Mouse (Mus musculus): ENCODE results near the gene Rnaseh2a.

Gene Rnaseh2a

GRCm38 (mm10) chr8:84969241-84970134, at the start of gene Rnaseh2a, which contains the start of the genes Gm49661 and Prdx2:
TSS of gene Rnaseh2a (minus strand) at chr8:84969767.
TSS of gene Gm49661 (minus strand) at chr8:84969433.
TSS of gene Prdx2 (plus strand) at chr8:84969587.
- DNase-seq = peak; percentile 72

GRCm38 (mm10) chr8:85017209-85017608, 47.6 kb upstream of the Rnaseh2a start:
- no peak for DNase-seq

DNA sequence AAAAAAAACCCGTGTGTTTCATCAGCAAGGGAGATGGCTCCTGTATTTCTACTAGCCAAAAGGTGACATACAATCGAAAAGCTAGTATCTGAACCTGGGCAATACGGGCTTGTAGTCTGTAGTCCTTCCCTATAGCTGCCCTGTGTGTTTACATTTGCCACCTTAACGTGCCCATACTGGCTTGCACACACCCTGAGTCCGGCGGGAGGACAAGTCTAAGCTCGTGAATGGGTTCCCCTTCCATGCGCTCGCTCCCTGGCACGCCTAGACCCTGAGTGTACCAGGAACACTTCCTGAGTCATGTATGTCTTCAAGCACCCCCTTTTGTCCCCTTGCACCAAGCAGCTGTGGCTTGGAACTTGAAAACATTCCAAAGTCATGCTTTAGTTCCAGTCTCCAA, 47.2 kb upstream of the Rnaseh2a start:
- no peak for DNase-seq

- no peak for DNase-seq
Observed at GRCm38 (mm10) chr8:85014431-85014830, 44.9 kb upstream of the Rnaseh2a start, which contains the start of gene Best2. TSS of gene Best2 (minus strand) at chr8:85014531.

DNA sequence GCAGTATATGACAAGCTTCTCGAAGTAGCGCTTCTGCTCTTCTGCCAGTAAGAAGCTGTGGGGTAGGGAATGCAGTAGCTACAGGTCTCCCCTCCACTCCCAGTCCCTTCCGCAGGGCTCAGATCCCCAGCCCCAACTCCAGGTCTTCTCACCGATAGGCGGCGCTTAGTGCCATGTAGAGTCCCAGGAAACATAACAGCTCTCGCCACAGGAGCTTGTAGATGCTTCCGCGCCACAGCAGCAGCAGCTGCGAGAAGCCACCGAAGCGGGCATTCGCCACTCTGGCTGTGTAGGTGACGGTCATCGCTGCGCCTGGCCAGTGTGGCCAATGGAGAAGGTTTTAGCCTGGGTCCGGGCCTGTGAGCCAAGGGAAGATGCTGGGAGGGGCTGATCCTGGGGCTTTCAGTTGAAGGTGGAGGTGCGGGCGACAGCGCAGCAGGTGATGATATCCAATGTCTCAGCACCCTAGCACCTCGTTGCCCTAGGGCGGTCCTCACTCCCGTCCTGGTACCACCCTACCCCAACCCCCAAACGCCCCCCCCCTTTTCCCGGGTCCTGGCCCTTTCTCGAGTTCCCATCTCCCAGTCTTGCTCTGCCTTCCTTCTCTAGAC, 43.8 kb upstream of the Rnaseh2a start:
- peak; percentile 87 for DNase-seq

DNA sequence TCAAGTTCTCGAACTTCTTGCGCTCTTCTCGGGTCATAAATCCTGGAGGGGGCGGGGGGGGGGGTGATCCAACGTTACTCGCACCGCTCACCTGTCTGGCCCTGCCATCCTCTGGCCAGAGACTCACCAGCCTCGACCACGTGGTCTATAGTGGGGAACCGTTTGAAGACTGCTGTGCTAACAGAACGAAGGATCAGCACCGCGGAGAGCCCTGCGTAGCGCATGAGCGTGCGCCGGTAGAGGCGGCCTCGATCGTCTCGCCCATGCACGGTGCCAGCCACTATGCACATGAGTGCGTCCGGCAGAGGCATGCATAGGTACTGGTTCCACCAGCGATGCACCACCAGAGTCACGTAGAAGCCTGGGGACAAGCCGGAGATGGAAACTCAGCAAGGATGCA, 41.7 kb upstream of the Rnaseh2a start:
- DNase-seq = no peak

DNA sequence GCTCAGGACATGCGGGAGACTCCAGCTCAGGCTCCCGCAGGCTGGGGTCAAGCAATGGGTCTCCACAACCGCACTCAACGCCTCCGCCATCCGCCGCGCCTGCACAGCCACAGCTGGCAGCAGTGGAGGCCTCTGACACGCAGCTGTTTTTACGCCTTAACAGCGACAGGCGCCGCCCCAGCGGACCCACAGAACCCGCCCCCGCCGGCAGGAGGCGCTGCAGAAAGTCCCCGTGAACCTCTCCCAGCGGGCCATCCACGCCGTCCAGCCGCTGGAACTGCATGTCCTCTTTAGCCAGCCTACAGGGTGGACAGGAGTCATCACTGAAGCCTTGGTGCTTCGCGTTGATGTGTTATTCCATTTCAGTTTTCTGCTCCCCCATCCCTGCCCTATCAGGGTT, 38.1 kb upstream of the Rnaseh2a start:
- peak; percentile 47 for DNase-seq

GRCm38 (mm10) chr8:84997649-84998295, 28.2 kb upstream of the Rnaseh2a start:
- DNase-seq = peak; percentile 95

GRCm38 (mm10) chr8:84996978-84997377, 27.4 kb upstream of the Rnaseh2a start:
- no peak for DNase-seq

DNA sequence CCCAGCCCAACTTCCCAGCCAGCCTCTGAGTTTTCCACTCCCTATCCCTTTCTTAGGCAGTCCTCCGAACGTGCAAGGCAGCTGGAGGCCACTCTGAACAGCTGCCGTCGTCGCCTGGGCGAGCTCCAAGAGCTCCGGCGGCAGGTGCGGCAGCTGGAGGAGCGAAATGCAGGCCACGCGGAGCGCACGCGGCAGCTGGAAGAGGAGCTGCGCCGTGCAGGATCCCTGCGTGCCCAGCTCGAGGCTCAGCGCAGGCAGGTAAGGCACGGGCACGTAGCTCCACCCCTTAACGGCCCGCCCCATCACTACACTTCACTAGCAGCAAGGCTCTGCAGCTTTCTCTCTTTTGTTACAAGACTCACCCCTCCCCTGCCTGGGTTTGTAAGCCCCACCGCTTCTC, 26.1 kb upstream of the Rnaseh2a start:
- DNase-seq = no peak

GRCm38 (mm10) chr8:84994375-84994774, 24.8 kb upstream of the Rnaseh2a start:
- no peak for DNase-seq

DNA sequence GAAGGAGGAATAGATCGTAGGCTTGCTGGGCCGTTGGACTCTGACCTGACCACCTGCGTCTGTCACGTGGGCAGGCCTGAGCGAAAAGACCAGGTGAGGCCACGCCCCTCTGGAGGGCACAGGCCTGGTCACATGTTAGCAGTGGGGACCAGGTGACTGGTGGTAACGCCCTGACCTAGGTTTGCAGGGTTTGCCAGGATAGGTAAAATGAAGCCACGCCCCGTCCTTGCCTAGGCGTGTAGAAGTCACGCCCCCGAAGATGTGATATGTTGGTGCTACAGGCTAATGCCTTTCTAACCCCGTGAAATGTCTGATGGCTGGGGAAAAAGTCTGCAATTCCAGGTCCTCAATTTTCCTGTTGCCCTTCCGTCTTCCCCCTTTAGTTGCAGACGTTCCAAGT, 21.3 kb upstream of the Rnaseh2a start:
- DNase-seq = no peak

DNA sequence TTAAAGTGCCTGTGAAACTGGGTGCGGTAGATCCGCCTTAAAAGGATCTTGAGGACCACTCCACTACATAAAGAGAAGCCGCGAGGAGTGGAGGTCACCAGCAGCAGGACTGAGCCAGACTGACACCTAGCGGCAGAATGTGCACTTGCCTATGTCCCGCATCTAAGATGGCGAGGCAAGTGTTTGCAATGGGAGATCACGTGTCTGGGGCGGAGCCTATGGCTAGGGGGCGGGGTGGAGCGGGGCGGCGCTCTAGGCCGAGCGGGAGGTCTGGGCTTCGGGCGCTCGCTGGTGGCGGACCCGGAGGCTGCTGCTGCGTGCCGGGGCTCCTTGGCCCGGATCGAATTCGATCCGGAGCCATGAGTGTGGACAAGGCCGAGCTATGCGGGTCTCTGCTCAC, 20.8 kb upstream of the Rnaseh2a start, which contains the start of gene Hook2:
Gene Hook2 (plus strand): TSS at position 255 of the 400 bp plus-strand sequence.
- peak; percentile 97 for DNase-seq

DNA sequence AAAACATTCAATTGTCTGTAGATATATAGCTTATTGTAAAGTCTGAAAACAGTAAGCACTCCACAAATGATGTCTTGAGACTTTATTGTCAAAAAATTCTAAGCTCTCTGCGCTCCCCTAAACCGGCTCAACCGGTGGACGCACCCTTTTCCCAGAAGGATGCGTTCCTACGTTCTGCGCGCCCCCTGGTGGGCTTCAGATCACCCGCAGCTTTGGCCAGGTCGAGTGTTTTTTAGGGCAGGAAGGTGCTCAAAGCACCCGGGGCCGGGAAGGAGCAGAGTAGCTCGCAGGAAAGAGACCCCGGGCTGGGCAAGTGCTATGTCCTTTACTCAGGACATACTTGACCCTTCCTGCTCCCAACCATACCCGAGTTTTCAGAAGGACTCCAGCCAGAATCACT, 20.2 kb upstream of the Rnaseh2a start:
- peak; percentile 93 for DNase-seq

DNA sequence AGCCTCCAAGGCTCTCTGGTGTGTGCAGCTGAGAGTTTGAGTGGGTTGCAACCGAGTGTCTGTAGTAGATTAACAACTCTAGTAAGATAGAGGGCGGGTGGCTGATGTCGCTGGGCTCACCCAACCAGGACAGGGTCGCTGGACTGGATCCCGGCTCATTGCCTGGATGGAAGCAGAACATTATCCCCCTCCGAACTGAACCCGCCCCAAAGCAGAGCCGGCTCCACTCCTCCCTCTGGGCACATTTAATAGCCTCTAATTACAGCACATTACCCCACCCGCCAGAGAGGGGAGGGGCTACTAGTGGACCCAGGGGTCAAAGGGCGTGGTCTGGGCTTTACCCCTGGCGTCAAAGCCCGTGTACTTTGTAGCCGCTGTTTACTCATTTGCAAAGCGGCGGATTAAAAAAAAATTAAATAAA, 19.8 kb upstream of the Rnaseh2a start:
- DNase-seq = no peak

DNA sequence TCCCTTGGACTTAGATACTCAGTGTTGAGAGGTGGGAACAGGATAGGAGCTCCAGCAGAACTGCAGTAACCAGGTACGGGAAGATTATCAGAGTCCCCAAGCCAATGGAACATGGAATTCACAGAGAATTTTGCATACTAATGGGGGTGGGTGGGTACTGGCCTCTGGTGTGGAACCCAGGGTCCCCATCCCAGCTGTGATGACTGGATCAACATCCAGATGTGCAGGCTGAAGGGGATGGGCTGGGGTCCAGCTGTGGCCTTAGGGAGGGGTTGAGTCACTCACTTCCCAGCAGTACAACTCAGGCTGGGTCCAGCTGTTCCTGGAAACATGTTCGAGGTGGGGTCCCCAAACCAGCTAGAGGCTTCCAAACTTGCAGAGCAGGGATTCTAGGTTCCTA, 18.3 kb upstream of the Rnaseh2a start:
- DNase-seq = no peak

GRCm38 (mm10) chr8:84987388-84987787, 17.8 kb upstream of the Rnaseh2a start:
- no peak for DNase-seq

- DNase-seq = no peak
Observed at GRCm38 (mm10) chr8:84986379-84986945, 16.9 kb upstream of the Rnaseh2a start.

DNA sequence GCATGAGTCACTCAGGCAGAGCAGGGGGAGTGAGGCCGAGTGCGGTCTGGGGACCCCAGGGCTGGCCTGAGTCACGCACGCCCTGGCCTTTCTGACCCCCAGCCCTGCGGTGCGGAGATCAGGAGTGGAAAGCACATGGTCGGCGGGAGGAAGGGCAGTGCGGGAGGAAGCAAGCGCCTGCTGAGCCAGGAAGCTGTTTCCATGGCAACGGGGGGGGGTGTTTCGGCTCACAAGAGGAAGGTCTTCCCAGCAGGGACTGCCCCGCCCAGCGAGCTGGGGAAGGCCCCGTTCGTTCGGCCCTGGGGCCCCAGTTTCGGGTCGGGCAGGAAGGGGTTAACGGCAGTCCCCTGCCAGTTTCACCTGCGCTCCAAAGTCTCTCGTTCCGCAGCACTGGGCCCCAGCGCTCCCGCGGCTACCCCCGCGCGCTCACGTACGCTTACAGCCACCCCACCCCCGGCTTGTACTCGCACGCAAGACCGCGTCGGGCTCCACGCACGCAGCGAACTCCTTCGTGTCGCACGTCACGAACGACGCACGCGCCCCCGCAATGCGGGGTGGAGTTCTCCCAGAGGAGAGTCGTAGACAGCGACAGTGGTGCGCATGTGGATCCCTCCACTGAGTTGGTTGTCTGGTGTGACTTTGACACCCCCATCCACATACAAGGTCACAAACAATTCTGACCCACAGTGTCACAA, 16.3 kb upstream of the Rnaseh2a start:
- DNase-seq = peak; percentile 90

- no peak for DNase-seq
Observed at GRCm38 (mm10) chr8:84985049-84985683, 15.6 kb upstream of the Rnaseh2a start.

DNA sequence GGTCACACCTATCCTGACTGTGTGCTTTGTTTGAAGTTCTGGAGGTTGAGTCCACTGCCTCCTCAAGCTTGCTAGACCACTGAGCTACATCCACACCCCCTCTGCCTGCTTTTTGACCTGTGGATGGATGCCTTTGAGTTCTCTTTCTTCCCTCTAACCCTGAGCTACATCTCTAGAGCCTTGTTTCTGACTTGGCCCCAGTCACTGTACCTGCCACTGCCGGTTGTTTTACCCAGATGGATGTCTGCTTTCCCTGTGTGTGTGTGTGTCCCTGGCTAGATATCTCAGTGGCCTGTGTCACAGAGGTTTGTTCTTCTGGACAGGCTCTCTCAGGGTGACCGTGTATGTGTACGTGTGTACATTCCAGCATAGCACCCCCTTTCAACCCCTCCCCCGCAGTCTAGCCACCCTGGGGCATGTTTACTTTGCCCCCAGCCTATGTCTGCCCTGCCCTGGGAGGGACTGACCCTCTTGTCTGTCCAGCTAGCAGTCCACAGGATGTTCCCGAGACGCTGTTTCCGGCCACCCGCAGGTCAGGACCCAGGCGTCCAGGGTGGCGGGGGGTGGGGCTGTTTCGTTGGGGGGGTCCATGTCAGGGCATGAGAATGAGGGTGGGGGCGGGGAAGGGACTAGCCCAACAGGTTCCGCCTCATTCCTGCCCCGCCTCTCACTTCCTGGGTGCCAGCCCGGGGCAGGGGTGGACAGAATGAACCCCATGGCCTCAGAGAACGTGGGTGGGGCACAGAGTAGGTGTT, 14.9 kb upstream of the Rnaseh2a start:
- peak; percentile 12 for DNase-seq

All from thymus, postnatal 25 days (tissue).